Mouse (Mus musculus) limb, embryonic 11.5 days (tissue): Measurements from ENCODE around the gene D6Ertd527e. TPM values are rescaled to one million over a fixed set of nuclear protein-coding genes. Genes with fewer than 3 reads are reported as not detected.
A peak's percentile ranks its signal among the peaks of the same experiment; 100 is the strongest.
"Not testable (repeated sequence)": the region's sequence is repeated elsewhere in the genome, so short reads cannot be mapped to it uniquely, and the experiment has no call there.

Experiments used
- ATAC-seq: fragments of 200-750 bp; cut with Nextera tagmentation; 2 replicates; pipeline ENCODE4 v1.8.0; 2017; ENCODE audit warnings: low read depth; ENCODE audit not compliant: insufficient number of reproducible peaks, low FRiP score, low TSS enrichment
- DNase-seq: peaks from one replicate; pipeline ENCODE4 v3.0.0-alpha.2; 2015; ENCODE audit warnings: low spot score
- H3K27ac ChIP-seq: fragments of 300-500 bp; sonication (generic); replicated peaks from 2 replicates; pipeline ENCODE4 v1.5.1; 2014; ENCODE audit warnings: low read depth, mild to moderate bottlenecking, low read length
- H3K27me3 ChIP-seq: fragments of 300-500 bp; sonication (generic); 2 replicates; pipeline ENCODE4 v1.6.1; 2014; ENCODE audit warnings: mild to moderate bottlenecking, low read length, mixed read lengths; ENCODE audit not compliant: control insufficient read depth, insufficient read depth
- H3K36me3 ChIP-seq: fragments of 300-500 bp; sonication (generic); 2 replicates; pipeline ENCODE4 v1.6.1; 2014; ENCODE audit warnings: mild to moderate bottlenecking, low read length, moderate library complexity, mixed read lengths; ENCODE audit not compliant: control insufficient read depth, insufficient read depth
- H3K4me1 ChIP-seq: fragments of 300-500 bp; sonication (generic); 2 replicates; pipeline ENCODE4 v1.6.1; 2014; ENCODE audit warnings: low read length, mixed read lengths; ENCODE audit not compliant: control insufficient read depth, insufficient read depth
- H3K4me2 ChIP-seq: fragments of 300-500 bp; sonication (generic); 2 replicates; pipeline ENCODE4 v1.6.1; 2014; ENCODE audit warnings: low read depth, mild to moderate bottlenecking, moderate library complexity; ENCODE audit not compliant: severe bottlenecking
- H3K4me3 ChIP-seq: fragments of 300-500 bp; sonication (generic); 2 replicates; pipeline ENCODE4 v1.5.1; 2014; ENCODE audit warnings: low read depth, low read length
- H3K9ac ChIP-seq: fragments of 300-500 bp; sonication (generic); 2 replicates; pipeline ENCODE4 v1.6.1; 2014; ENCODE audit warnings: mild to moderate bottlenecking, low read length
- H3K9me3 ChIP-seq: fragments of 300-500 bp; sonication (generic); 2 replicates; pipeline ENCODE4 v1.6.1; 2016; ENCODE audit warnings: low read length; ENCODE audit not compliant: control insufficient read depth
- WGBS: fragments of 180-500 bp; shearing (Covaris S2); extraction: QIAGEN DNeasy Blood & Tissue Kit; methylation state at CpG from one replicate; pipeline ENCODE4 v1.1.7; 2014; 5-methylcytosine and 5-hydroxymethylcytosine counted together
- polyA plus RNA-seq: library from polyadenylated mRNA; unstranded; fragments of >200 nt; fragmentation: Nextera tagmentation; extraction: Ambion mirVana; gene quantifications from 2 replicates; pipeline ENCODE4 v1.2.1, GENCODE M21; 2014

The D6Ertd527e gene
- polyA plus RNA-seq, 1 experiment from 2014 or later: 0.53 TPM

DNA sequence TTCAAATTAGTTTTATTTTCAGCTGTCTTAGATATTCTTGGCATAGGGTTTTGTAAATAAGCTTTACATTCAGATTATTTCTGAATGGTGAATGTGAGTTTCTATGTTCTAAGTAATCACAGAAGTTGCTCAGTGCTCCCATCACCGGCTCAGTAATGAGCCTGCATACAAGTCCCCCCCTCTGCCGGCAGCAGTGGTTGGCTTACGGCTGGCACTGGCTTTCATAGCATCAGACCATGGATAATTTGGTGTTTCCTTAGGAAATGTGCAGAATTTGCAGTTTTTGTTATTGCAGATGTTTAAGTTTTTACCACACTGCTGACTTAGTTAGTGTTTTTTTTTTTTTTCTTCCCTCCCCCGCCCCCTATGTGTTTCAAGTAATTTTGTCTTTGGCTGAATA is 25.1 kb upstream of the D6Ertd527e start:
- Histone ChIP-seq H3K9me3 (no peaks in the 10 kb centered on the region), H3K27me3 (no peaks in the 10 kb centered on the region), H3K4me1 (no peaks in the 10 kb centered on the region), H3K4me2 (no peak overlapping the region), H3K9ac (no peak overlapping the region), H3K36me3 (peaks cover 17% of the 10 kb centered on the region), H3K27ac (no peak overlapping the region), H3K4me3 (no peak overlapping the region)
- 85% methylated on average over 4 of the region's 4 CpGs for WGBS
- DNase-seq: no peak
- ATAC-seq: no peak

DNA sequence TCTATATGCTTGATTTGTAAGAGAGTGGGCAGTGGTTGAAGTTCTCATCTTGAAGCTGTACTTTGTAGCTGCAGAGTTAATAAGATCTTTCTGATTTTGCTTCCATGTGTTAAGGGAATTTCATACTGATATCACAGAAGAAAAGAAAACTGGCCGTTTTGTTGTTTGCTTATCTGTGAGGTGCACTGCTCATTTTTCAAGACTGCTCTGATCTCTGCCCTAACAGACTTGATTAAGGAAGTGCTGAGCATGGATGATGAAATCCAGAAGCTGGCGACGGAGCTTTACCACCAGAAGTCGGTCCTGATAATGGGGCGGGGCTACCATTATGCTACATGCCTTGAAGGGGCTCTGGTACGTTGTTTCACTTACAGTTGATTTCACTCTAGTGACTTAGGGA is 19.5 kb upstream of the D6Ertd527e start:
- Histone ChIP-seq H3K27me3 (no peaks in the 10 kb centered on the region), H3K4me3 (no peak overlapping the region), H3K4me1 (no peaks in the 10 kb centered on the region), H3K27ac (no peak overlapping the region), H3K9me3 (no peaks in the 10 kb centered on the region), H3K36me3 (peaks cover 18% of the 10 kb centered on the region), H3K4me2 (no peak overlapping the region), H3K9ac (no peak overlapping the region)
- no peak for ATAC-seq
- DNase-seq: no peak
- WGBS: 75% methylated on average over 6 of the region's 6 CpGs

DNA sequence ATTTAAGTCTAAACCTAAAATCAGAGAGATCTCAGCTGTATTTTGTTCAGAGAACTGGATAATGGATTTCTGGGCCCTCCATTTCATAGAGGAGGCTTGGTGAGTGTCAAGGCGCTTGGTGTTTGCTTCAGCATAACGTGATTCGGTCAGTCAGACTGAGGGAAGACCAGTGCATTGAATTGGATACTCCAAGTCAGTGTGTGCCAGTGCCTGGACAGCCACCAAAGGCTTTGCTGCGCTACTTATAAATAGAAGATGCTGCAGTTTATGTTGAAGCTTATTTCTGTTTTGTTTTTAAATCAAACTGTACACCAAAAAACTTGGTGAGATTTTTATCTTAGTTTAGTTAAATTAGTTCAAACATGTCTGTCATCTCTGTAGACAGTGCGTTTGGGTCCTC is 16.2 kb upstream of the D6Ertd527e start:
- ATAC-seq: no peak
- Histone ChIP-seq H3K27ac (no peak overlapping the region), H3K4me2 (no peak overlapping the region), H3K27me3 (no peaks in the 10 kb centered on the region), H3K9me3 (no peaks in the 10 kb centered on the region), H3K4me3 (no peak overlapping the region), H3K4me1 (no peaks in the 10 kb centered on the region), H3K36me3 (peaks cover 17% of the 10 kb centered on the region), H3K9ac (no peak overlapping the region)
- 95% methylated on average over 5 of the region's 5 CpGs for WGBS
- DNase-seq: no peak

DNA sequence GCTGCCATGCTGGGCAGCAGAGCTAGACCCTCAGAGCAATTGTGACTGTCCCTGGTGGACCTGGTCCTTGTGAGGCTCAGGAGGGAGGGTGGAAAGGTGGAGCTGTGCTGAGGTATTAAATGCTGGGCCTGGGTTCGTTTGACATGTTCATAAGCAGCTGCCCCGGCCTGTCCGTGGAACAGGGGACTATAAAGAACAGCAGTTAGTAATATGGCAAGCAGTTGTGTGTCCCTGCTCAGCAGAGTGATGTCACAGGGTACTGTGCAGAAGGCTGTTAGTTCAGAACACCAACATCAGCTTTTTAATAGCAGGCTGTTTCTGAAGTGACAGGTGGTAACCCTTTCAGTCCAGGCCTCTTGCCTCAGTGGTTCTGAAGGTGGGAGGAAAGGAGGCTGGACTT is 13.7 kb upstream of the D6Ertd527e start:
- Histone ChIP-seq H3K27me3 (no peaks in the 10 kb centered on the region), H3K9ac (no peak overlapping the region), H3K36me3 (peaks cover 6% of the 10 kb centered on the region), H3K4me1 (no peaks in the 10 kb centered on the region), H3K4me3 (no peak overlapping the region), H3K27ac (no peak overlapping the region), H3K9me3 (no peaks in the 10 kb centered on the region), H3K4me2 (no peak overlapping the region)
- no peak for DNase-seq
- no peak for ATAC-seq
- WGBS: 84% methylated on average over 3 of the region's 3 CpGs

DNA sequence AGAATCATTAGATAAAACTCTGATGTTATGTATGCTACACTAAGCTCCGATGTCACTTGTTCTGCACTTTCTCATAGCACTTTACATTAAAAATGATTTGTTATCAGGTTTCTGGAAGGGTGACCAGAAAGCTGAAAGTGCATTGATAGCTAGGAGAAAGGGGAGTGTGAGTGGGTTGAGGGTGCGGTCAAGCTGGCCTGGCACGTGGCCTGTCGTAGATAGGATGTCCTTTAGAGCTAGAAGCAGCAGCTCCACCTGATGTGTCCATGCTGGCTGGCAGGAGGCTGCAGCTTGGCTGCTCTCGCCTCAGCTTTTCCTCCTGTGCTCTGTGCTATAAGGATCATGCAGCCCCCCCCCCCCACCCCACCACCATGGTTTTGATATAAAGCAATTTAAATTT is 12.1 kb upstream of the D6Ertd527e start:
- H3K4me2 ChIP-seq: no peak overlapping the region
- no peaks in the 10 kb centered on the region for H3K9me3 ChIP-seq
- no peak overlapping the region for H3K9ac ChIP-seq
- ATAC-seq (no peak), DNase-seq (no peak)
- H3K27ac ChIP-seq: no peak overlapping the region
- H3K27me3 ChIP-seq: no peaks in the 10 kb centered on the region
- WGBS: 82% methylated on average over 5 of the region's 5 CpGs
- peaks cover 4% of the 10 kb centered on the region for H3K36me3 ChIP-seq
- H3K4me3 ChIP-seq: no peak overlapping the region
- H3K4me1 ChIP-seq: no peaks in the 10 kb centered on the region

DNA sequence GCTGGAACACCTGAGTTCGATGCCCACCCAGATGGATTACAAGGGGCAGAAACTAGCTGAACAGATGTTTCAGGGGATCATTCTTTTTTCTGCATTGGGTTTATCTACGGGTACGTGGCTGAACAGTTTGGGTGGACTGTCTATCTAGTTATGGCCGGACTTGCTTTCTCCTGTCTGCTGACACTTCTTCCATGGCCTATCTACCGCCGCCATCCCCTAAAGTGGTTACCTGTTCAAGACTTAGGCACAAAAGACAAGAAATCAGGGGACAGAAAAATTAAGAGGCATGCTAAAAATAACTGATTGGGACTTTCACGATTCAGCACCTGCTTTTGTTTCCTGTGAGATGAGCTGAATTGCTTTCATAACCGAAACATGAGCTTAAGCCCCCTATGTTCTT is 10.9 kb upstream of the D6Ertd527e start:
- H3K27me3 ChIP-seq, DNase-seq, H3K4me1 ChIP-seq, ATAC-seq, H3K36me3 ChIP-seq, H3K27ac ChIP-seq, H3K4me2 ChIP-seq, H3K9me3 ChIP-seq, H3K4me3 ChIP-seq, H3K9ac ChIP-seq: not testable (repeated sequence)
- WGBS: 92% methylated on average over 8 of the region's 8 CpGs

DNA sequence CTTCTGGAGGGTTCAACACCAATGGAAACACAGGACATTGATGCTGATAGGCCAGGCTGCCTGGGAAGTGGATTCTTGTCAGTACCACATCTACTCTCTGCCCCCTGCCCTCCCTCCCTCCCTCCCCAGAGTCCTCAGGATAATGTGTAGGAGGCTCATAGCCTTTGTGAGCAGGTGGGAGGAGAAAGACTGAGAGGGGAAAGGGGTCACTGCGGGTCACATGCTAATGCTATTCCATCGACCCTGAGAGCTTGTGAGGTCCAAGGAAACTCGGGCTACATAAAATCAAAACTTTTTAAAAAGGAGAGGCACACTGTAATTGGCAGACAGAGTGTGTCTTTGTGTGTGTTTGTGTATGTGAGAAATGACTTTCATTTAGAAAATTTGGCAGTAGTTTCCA is 5.3 kb upstream of the D6Ertd527e start:
- Histone ChIP-seq H3K27ac (no peak overlapping the region), H3K4me1 (peaks cover 14% of the 10 kb centered on the region), H3K4me3 (no peak overlapping the region), H3K4me2 (no peak overlapping the region), H3K36me3 (no peaks in the 10 kb centered on the region), H3K27me3 (no peaks in the 10 kb centered on the region), H3K9ac (no peak overlapping the region), H3K9me3 (no peaks in the 10 kb centered on the region)
- ATAC-seq (no peak), DNase-seq (no peak)
- 31% methylated on average over 3 of the region's 3 CpGs for WGBS

DNA sequence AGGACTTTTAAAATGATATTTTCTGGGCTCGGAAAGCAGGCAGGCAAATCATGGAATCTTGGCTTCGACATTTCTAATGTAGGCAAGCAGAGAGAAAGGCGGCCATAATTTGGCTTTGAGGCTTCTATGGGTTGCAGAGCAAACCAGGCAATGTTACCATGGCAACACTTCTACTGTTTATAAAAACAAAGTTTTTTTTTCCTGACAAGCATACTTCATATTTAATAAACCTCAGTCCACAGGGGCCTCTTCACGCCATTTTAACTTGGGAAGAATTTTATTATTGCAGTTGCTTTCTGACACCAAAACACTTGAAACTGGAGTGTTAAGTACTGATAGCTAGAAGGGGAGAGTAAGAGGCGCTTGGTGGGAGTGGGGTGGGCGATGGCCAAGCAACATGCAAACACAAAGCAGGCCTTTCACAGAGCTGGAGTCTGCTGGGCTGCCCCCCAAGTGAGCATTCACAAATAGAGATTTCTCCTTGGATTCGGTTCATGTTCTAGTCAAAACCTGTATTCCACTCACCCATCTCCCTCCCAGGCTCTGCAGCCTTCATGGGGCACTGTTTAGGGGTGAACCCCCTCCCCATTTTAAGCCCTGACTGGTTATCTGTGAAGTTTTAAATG is 4.8 kb upstream of the D6Ertd527e start:
- no peak for ATAC-seq

More for the DNA sequence above, 4.8 kb upstream of the D6Ertd527e start:
- Histone ChIP-seq H3K9ac (no peak overlapping the region), H3K4me2 (no peak overlapping the region), H3K36me3 (no peaks in the 10 kb centered on the region), H3K4me1 (peaks cover 14% of the 10 kb centered on the region), H3K27ac (peak overlapping the region; percentile 10; the same call in 1 of the 2 replicates), H3K27me3 (no peaks in the 10 kb centered on the region), H3K4me3 (no peak overlapping the region), H3K9me3 (no peaks in the 10 kb centered on the region)
- 81% methylated on average over 7 of the region's 7 CpGs for WGBS
- no peak for DNase-seq
